Mouse (Mus musculus) stomach, embryonic 16.5 days (tissue): ENCODE measurements at regions not wholly inside any gene's neighbourhood (a gene's known extent, or its start where the extent isn't known, plus 50 kb on each side); places are given as distances from the start of the nearest gene placed in this dataset.

Source experiments
- ATAC-seq: fragments of 200-750 bp; cut with Nextera tagmentation; 2 replicates; pipeline ENCODE4 v1.8.0; 2017; ENCODE audit warnings: moderate number of reproducible peaks, moderate TSS enrichment; ENCODE audit not compliant: insufficient read depth, low FRiP score
- H3K27ac ChIP-seq: fragments of 300-500 bp; sonication (generic); 2 replicates; pipeline ENCODE4 v1.5.1; 2014; ENCODE audit warnings: low read length
- H3K27me3 ChIP-seq: fragments of 300-500 bp; sonication (generic); 2 replicates; pipeline ENCODE4 v1.6.1; 2014; ENCODE audit warnings: low read length, control low read depth, mixed read lengths; ENCODE audit not compliant: control insufficient read depth, insufficient read depth
- H3K36me3 ChIP-seq: fragments of 300-500 bp; sonication (generic); 2 replicates; pipeline ENCODE4 v1.6.1; 2014; ENCODE audit warnings: low read length; ENCODE audit not compliant: control insufficient read depth, insufficient read depth
- H3K4me1 ChIP-seq: fragments of 300-500 bp; sonication (generic); 2 replicates; pipeline ENCODE4 v1.6.1; 2014; ENCODE audit warnings: low read length, control low read depth, mixed read lengths; ENCODE audit not compliant: control insufficient read depth, insufficient read depth
- H3K4me2 ChIP-seq: fragments of 300-500 bp; sonication (generic); 2 replicates; pipeline ENCODE4 v1.6.1; 2014; ENCODE audit warnings: low read depth, low read length, mixed read lengths
- H3K4me3 ChIP-seq: fragments of 300-500 bp; sonication (generic); replicated peaks from 2 replicates; pipeline ENCODE4 v1.5.1; 2014; ENCODE audit warnings: mild to moderate bottlenecking, low read length
- H3K9ac ChIP-seq: fragments of 300-500 bp; sonication (generic); 2 replicates; pipeline ENCODE4 v1.6.1; 2014; ENCODE audit warnings: low read length
- H3K9me3 ChIP-seq: fragments of 300-500 bp; sonication (generic); replicated peaks from 2 replicates; pipeline ENCODE4 v1.6.1; 2016; ENCODE audit warnings: low read length, control low read depth; ENCODE audit not compliant: control insufficient read depth
- WGBS: fragments of 180-500 bp; shearing (Covaris S2); extraction: QIAGEN DNeasy Blood & Tissue Kit; methylation state at CpG from one replicate; pipeline ENCODE4 v1.1.7; 2014; 5-methylcytosine and 5-hydroxymethylcytosine counted together

GRCm38 (mm10) chr10:21826793-21827504 lies 55.0 kb upstream of the Sgk1 start:
- Histone ChIP-seq H3K9ac (no peak overlapping the region), H3K4me1 (0 out of 2 replicates have a peak, but pooled peaks cover 6% of the 10 kb centered on the region), H3K27ac (peak overlapping the region; percentile 47), H3K36me3 (no peaks in the 10 kb centered on the region), H3K27me3 (no peaks in the 10 kb centered on the region), H3K9me3 (no peaks in the 10 kb centered on the region), H3K4me2 (no peak overlapping the region), H3K4me3 (no peak overlapping the region)
- ATAC-seq: no peak
- 58% methylated on average over 5 of the region's 5 CpGs for WGBS

GRCm38 (mm10) chr10:21827505-21827844 lies 54.5 kb upstream of the Sgk1 start:
- Histone ChIP-seq H3K9me3 (no peaks in the 10 kb centered on the region), H3K4me1 (0 out of 2 replicates have a peak, but pooled peaks cover 6% of the 10 kb centered on the region), H3K27me3 (no peaks in the 10 kb centered on the region), H3K27ac (peak overlapping the region; percentile 47; the same call in 1 of the 2 replicates), H3K36me3 (no peaks in the 10 kb centered on the region), H3K4me2 (no peak overlapping the region), H3K9ac (no peak overlapping the region), H3K4me3 (no peak overlapping the region)
- ATAC-seq: no peak
- WGBS: 69% methylated on average over 3 of the region's 3 CpGs

DNA sequence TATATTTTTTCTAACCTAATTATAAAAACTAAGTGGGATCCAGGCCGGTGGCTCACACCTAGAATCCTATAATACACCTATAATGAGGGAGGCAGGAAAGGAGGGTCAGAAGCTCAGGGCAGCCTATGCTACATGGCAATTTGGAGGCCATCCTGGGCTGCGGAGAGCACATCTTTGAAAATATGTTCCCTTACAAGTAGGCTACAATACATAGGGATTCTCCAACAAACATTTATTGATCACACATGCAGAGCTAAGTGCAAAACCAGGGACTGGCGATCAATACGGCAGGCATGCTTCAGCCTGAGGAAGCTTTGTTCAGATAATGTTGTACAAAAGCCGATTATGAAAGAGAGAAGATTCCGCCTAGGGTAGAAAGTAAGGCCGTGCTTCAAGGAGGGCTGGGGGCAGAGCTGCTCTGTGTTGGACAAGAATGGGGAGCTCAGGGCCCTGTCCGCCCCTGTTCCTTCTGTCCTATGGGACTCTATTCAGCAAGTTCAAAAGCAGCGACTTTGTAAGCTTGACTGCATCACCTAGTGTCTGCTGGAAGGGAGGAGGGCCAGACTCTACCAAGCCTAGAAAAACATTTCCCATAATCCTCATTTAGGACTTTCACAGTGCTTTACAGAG lies 53.4 kb upstream of the Sgk1 start:
- Histone ChIP-seq H3K4me1 (0 out of 2 replicates have a peak, but pooled peaks cover 6% of the 10 kb centered on the region), H3K27ac (no peak overlapping the region), H3K9me3 (no peaks in the 10 kb centered on the region), H3K36me3 (no peaks in the 10 kb centered on the region), H3K27me3 (no peaks in the 10 kb centered on the region), H3K4me3 (no peak overlapping the region), H3K9ac (no peak overlapping the region), H3K4me2 (no peak overlapping the region)
- ATAC-seq: peak; percentile 25; the same call in 1 of the 2 replicates
- 66% methylated on average over 9 of the region's 9 CpGs for WGBS

GRCm38 (mm10) chr10:21829062-21829731 lies 52.8 kb upstream of the Sgk1 start:
- H3K4me3 ChIP-seq: no peak overlapping the region
- ATAC-seq: peak; percentile 71; the same call in 1 of the 2 replicates
- no peaks in the 10 kb centered on the region for H3K36me3 ChIP-seq
- H3K4me1 ChIP-seq: 0 out of 2 replicates have a peak, but pooled peaks cover 6% of the 10 kb centered on the region
- H3K9ac ChIP-seq: no peak overlapping the region
- 47% methylated on average over 11 of the region's 11 CpGs for WGBS
- no peaks in the 10 kb centered on the region for H3K27me3 ChIP-seq
- no peak overlapping the region for H3K27ac ChIP-seq
- H3K9me3 ChIP-seq: no peaks in the 10 kb centered on the region
- no peak overlapping the region for H3K4me2 ChIP-seq

DNA sequence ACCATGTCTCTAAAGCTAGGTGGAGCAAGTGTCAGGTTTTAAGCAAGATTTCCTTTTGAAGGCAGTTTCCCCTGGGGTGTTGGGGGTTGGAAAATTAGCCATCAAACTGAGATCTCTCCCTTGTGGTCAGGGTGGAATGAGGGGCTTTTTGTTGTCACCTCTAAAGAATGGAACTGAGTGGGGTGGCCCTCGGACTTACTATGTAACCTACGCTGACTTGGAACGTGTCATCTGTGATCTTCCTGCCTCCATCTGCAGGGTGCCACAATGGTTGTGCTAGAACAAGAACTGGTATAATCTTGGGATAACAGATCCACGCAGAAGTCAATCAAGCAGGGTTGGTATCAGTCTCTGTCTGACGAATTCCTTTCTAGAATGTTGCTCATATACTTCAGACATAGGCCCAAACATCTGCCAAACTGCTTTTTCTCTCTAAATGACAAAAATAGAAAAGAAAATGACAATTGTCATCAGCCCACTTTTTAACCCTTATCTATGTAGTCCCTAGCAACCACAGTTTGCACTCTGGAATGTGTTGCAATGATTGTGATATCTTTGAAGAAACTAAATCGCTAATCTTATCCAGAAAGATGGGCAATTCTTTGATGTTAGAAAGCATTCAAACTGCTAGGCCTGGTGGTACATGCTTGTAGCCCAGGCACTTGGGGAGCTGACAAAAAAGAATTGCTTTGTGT lies 50.8 kb upstream of the Sgk1 start:
- Histone ChIP-seq H3K36me3 (no peaks in the 10 kb centered on the region), H3K9ac (no peak overlapping the region), H3K4me1 (0 out of 2 replicates have a peak, but pooled peaks cover 6% of the 10 kb centered on the region), H3K27me3 (no peaks in the 10 kb centered on the region), H3K4me2 (no peak overlapping the region), H3K27ac (no peak overlapping the region), H3K4me3 (no peak overlapping the region), H3K9me3 (no peaks in the 10 kb centered on the region)
- 84% methylated on average over 6 of the region's 6 CpGs for WGBS
- no peak for ATAC-seq
